Mouse (Mus musculus) spleen, adult 18-20 months (tissue): ENCODE measurements at regions not wholly inside any gene's neighbourhood (a gene's known extent, or its start where the extent isn't known, plus 50 kb on each side); places are given as distances from the start of the nearest gene placed in this dataset.

ENCODE experiments used
- DNase-seq, 2 experiments: peaks; one replicate each; pipeline ENCODE4 v3.0.0; 2022; ENCODE audit warnings: mixed read lengths in 2 of 2

DNA sequence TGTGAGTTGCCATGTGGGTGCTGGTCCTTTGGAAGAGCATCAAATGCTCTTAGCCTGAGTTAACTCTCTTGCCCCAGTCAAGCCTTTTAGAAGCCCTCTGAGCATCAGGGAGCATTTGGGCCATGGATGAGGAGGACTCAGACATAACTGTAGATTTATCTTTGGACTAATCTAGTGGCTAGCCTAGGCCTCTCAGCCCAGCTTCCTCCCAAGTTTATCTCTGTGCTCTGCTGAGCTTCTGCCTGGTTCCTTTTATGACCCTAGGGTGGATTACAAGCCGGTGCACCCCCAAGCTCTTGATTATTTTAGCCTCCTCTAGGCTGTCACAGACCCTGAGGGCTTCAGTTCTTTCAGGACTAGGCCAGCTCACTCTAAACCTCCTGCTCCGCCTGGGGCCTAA is 102.6 kb upstream of the Vps8 start:
- no peak for DNase-seq

DNA sequence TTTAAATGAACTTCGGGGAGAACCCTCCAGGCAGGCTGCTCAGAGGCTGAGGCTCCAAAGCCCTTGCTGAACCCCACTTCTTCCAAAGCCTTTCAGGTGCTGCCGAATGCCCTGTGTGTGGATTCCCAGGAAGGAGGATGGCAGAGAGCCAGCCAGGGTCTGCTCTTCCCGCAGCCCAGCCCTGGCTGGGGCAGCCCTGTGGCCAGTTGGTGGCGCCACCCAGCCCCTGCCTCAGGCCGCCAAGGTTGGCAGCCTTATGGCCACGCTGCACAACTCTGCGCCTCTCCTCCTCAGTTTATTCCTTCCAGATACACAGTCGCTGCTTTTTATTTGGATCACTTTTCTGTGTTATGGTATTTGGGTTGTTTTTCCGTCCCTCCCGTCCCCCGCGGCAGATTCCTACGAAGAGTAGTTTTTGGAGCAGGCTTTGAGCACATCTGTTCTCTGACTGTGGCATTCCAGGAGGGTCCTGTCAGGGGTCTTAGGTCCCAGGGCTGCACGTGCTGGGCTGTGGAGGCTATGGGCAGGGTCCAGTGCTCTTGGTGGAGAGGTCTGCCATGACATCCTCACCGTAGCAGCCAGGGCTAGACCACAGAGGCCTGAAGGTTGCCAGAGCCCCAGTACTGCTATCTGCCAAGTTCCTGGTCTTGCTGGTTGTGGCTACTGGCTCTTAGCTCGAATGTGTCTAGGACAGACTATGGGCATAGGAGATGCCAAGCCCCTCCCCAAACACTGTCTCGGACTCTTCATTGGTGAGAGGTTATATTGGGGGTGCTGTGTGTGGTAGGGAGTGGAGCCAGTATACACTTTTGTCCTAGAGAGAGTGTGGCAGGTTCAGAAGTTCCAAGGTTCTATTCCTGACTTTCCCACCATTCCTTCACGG is 101.5 kb upstream of the Vps8 start:
- no peak for DNase-seq

DNA sequence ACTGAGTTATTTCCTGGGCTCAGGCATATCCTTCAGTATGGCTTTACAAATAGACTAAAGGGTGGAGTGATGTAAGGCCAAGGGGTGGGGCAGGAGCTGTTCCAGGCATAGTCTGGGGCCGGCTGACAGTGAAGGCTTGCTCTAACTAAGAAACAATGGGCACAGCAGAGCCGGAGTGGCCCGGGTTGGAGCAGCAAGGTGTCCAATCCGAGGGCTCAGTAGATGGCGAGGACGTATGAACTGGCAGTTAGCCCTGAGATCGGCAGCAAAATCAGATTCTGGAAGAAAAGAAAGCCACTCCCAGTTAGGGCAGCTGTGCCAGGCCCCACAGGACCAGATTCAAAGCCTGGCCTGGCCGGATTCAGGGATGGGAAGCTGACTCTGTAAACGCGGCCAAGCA is 100.5 kb upstream of the Vps8 start:
- DNase-seq: no peak

DNA sequence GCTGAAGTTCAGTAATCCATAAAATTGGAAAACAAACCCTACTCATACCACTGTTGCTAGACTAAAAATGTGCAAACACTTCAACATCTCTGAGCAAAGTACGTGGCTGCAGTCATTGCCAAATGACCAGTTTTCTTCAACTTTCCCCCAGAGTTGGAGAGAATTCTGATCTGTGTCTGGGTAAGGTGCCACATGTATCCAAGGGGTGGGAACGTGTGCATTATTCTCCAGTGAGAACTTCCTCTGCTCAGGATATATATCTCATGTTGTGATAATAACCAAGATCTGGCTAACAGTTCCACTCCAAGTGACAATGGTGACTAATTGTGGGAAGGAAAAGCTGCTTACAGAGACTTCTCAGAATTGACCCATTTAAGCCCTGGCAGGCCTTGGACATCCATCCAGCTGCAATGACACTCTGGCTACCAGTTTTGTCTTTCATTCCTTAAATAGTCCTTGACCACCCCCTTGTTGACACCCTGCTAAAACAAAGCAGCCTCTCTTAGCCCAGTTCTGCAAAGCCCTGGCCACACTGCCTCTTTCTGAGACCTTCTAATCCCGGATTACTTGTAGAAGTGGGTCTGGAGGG is 99.4 kb upstream of the Vps8 start:
- DNase-seq: no peak

DNA sequence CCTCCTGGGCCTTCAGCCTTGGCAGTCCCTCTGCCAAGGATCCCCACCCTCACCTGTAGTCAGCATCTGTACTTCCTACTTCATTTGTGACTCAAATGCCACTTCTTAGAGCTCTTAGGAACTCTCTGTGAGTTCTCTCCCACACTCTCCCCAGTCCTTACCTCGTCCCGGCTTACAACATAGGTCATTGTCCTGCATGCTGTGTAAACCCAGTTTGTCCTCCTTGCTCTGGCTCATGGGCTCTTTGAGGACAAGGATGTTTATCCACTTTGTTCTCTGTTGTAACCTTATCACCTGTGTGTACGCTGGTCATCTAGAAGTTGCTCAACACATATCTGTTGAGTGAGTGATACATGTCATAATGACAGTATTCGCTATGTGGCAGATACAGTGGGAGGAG is 94.9 kb upstream of the Vps8 start:
- no peak for DNase-seq

DNA sequence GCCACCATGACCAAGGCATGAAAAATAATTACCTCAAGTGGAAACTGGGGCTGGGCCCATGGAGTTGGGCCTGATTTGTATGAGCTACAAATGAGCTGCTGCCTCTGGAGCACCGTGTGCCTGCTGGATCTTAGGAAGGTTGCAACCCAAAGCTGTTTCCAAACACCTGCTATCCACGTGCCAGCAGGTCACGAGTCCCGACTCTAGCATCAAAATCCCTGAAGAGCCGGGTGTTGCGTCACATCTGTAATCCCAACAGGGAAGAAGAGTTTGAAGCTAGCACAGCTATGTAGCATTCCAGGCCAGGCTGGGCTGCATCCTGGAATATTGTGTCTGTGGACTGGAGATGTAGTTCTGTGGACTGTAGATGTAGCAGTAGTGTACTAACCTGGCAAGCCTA is 93.7 kb upstream of the Vps8 start:
- no peak for DNase-seq

DNA sequence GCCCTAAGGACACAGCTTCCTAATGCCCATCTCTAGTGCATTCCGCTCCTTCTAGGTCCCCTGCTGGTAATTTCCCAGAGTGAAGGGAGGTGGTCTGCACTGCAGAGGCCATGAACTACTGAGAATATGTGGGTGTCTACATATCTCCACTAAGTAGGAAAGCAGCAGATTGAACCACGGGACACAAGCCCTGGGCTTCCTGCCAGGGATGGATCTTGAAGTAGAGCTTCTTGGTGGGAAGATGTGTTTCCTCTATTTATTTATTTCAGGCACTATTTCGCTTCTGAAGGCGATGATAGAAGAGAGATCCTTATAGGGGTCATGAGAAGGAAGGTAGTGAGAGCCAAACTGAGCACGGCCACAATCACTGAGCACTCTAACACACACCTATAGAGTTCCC is 91.7 kb upstream of the Vps8 start:
- DNase-seq: no peak

DNA sequence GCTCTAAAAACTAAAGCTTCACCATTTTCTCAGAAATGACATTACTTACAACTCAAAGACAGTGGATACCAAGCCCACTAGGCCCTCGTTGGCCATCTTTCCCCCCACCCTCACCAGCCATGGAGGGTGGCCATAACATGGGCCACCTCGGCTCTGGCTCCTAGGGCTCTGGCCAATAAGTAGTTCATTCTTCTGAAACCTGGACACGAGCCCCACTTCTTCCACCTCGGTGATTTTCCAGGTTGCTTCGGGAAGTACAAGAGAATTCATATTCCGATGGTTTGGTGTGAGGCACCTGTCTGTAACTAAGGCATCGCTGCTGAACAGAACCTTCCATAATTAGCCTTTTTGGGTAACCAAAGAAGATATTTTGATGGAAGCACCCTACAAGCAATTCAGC is 90.5 kb upstream of the Vps8 start:
- peak in 1 of 2 experiments; percentile 4 for DNase-seq

DNA sequence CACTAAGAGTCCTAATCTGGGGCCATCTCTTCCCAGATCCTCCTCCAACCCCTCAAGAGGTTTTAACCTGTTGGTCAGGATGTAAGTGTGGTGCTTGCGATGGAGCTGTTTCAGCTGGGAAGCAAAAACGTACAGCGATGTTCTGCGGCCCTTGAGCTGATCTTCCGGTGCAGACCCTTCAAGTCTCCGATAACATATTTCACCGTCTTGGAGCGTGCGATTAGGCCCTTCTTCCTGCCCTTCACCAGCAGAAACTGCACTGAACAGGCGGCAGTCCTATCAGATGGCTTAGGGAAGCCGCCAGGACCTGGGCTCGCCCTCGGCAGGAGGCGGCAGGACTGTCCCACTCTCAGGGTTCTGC is 90.1 kb upstream of the Vps8 start:
- DNase-seq: no peak

DNA sequence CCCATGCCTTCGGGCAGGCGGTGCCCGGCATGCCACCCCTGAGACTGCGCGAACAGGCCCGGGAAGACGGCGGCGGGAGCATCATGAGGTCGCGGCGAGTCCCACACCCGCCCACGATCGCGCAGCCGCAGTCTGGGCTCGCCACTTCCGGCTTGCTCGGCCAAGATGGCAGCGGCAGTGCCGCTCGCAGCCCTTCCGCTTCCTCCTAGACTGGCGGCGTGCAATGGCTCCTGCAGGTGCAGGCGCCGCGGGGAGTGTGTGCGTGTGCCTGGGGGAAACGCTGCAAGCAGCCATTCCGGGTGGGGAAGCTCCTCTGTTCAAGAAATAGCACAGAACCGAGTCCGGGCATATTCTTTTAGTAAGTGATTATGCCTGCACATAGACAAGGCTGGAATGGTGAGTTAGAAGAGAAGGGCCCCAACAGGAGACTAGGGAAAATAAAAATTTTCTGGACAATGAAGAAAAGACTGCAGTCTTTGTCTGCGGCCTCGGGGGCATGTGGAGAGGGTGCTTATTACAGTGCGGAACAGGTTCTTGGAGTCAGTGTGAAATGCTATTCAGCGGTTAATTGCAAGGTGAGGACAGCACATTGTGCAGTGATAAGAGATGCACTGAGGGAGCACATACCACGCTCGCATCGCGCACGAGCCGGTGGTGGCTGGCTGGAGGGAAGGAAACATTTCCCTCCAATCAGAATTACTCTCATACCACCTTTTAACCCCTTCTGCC is 89.5 kb upstream of the Vps8 start:
- peak; percentile 85 to 92 for DNase-seq

DNA sequence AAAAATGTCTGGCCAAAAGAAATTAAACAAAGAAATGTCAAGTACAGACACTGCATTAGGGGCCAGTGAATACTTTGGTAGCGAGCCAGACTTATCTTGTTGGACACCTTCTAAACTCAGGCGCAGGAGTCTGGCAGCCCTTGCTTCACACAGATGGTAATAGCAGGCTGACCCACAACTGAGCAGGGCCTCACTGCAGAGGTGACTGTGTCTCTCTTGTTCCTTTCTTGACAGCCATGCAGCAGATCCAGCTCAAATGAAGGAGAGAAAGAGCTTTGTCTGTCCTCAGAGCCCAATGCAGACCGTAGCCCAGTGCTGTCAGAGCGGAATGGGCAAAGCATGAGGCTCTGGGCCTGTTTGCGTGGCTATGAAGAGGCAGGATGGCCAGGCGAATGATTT is 83.9 kb upstream of the Vps8 start:
- DNase-seq: no peak

DNA sequence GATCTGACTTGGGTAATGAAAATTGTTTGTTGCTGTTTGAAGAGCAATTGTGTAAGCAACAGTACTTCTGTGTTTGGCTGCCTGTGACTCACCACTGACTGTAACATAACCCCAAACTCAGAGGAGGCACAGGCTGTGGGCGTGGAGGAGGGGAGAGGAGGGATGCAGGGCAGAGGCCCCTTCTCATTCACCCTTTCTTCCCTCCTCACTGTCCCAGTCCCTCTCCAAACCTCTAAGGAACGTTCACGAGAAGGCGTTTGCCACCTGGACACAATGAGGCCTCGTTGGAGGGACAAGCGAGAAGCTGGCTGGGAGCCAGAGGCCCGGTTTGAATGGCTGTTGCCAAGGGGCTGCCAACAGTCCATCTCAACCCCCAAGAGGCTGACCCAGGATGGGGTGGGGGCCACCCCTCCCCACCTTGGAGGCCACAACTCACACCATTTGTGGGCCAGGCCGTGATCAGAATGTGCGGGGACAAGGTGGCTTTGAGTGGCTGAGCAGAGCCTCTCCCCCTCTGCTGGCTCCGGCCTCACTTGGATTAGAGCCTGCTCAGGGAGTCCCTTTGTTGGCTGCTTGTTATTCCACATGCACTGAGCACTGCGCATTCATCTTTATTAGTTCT is 83.3 kb upstream of the Vps8 start:
- DNase-seq: peak in 1 of 2 experiments; percentile 4

DNA sequence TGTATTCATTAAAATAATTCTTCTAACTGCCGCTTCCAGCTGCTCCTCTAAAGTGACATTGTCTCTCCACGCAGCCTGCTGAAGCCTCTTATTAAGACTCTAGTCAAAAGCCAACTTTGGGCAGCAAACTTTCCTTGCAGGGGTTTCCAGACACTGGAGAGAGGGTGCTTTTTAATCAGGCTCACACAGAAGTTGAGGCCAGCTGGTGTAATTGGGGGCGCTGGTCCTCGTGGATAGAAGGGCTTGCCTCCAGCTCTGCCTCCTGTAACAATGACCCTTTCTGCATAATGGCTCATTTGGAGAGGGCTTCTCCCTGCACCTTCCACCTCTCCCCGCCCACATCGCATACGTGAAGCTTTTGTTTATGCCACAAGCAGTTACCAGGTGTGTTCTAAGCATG is 82.8 kb upstream of the Vps8 start:
- no peak for DNase-seq

DNA sequence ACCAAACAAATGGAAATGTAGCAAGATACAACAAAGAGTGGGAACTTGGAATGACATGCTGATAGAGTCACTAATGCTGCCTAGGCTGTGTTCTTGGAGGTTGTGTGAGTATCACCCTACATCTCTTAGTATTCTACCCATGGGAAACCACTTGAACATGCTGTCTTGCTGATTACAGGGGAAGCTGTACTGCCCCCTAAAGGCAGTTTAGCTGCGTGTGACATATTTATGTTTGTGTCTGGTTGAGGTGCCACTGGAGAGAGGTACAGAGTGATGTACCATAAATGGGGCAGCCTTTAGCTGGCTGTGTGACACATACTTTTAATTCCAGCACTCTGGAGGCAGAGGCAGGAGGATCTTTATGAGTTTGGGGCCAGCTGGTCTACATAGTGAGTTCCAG is 73.0 kb upstream of the Vps8 start:
- DNase-seq: no peak

DNA sequence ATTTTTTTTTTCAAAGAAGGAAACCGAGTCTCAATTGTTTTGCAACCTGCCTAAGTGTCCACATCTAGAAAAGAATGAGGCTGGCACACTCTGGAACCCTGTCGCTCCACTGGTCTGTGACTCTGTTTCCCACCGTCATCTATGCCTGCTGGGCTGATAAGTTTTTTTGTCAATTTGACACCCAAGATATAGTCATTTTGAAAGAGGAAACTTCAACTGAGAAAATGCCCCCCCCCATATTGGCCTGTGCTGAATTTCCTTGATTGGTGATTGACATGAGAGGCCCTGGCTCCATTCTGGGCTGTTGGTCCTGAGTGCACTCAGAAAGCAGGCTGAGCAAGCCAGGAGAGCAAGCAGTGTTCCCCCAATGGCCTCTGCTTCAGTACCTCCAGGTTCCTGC is 71.6 kb upstream of the Vps8 start:
- no peak for DNase-seq

DNA sequence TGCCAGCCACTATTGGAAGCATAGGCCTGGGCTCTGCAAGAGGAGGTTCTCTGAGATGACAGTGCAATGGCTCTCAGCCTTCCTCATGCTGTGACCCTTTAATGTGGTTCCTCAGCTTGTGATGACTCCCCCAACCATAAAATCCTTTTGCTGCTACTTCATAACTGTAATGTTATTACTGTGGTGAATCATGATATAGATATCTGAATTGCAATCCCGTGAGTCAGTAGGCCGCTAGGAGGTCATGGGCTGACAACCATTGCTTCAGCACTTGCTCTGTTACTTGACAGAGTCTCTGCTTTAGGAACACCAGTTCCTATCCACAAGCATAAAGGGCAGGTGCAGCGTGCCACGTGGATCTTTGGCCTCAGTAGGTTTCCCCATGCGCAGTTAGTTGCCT is 69.8 kb upstream of the Vps8 start:
- DNase-seq: no peak

DNA sequence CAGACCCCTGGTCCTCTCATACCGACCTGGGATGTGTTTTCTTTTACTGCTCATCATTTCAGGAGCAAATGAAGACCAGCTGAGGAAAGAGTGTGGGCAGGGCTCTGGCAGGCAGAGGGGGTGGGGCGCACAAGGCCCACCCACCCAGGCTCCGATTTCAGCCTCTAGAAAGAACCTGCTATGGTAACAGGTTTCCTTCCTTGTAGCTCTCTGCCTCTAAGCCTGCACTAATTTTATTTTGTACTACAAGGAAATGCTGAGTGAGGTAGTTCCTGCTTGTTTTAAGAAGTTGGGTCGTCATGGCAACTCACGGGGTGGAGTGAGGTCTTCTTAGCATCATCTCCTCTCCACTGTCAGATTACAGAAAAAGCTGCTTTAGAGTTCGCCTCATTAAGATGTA is 69.4 kb upstream of the Vps8 start:
- DNase-seq: no peak

DNA sequence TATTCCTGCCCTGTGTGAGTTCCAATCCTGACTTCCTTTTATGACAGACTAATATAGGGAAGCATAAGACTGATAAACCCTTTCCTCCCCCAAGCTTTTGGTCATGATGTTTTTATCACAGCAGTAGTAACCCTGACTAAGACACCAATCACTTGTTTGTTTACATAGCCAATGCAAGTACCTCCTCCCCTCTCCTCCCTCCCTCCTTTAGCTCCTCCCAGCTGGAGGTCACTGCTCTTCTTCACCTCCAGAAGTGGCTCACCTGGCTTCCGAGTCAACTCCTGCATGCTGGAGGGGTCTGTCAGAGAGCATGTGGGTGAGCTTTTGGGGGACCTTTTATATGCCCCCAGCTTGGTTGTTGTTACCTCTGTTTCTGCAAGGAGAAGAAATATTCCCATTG is 67.3 kb upstream of the Vps8 start:
- no peak for DNase-seq

DNA sequence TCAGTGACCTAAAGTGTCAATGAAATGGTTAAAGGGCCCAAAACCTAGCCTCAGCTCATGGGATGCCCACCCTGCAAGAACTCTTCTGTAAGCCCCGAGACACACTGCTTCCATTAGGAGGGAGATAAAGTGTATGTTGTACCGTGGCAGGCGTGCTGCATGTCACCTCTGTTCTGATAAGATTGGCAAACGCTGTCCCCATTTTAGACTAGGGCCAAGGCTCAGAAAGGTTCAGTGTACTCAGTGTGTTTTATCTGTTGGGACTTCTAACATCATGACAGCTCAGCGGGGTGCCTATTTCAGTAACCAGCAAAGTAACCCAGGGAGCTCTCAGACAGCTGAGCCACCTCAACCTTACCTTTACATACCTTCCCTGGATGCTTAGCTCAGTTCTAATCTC is 65.5 kb upstream of the Vps8 start:
- no peak for DNase-seq

DNA sequence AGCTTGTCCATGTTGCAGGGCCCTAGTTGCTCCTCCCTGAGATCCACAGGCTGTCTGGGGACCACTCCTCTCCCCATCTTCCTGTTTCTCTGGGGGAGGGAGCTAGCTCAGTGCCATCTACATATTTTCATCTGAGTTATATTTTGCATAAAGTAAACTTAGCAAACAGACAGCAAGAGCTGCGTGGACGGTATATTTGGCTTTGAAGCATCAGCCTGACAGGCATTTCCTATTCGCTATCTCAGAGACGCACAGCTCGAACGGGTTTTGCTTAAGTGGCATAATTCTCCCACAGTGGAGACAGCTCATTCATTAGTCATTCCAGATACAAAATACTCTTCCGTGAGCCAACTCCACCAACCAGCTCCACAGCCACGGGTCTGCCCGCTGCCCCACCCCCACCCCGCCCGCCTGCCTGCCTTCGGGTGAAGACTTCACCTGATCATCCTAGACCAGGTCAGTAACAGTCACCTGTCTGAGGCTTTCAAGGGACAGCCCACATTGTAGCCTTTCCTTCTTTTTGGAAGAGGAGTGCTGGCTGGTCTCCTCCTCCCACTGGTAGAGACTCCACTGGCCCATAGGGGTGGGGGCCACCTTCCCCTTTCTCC is 64.5 kb upstream of the Vps8 start:
- no peak for DNase-seq

DNA sequence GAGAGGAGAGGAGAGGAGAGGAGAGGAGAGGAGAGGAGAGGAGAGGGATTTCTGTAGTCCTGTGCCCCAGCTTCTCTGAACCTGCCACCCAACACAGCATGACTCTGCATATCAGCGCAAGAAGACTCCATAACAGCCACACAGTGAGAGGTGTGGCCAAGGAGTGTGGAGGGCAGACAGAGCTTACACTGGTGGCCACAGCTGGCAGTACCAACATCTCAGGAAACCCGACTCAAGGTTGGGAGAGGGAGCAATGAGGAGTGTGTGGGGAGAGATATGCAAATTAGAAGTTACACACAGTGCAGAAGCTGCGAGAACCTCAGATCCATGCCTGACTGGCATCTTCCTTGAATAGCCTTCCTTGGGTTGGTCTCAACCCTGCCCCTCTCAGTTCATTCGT is 63.5 kb upstream of the Vps8 start:
- DNase-seq: no peak

DNA sequence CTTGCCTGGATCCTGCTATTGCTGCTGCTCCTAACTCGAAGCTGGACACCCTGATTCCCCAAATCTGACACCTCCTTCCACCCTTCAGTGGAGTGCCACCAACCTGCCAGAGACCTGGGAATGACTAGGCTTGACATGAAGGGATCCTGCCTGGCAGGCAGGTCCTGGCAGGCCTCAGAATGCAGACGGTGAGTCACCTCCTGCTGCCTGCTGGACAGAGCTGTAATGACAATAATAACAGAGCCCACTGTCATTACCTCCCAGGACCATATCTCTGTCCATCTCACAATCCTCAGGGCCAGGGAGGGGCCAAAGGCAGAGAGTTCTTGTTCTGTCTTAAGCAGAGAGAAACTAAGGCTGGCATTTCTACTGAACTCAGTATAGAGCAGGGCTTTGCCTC is 61.5 kb upstream of the Vps8 start:
- no peak for DNase-seq

DNA sequence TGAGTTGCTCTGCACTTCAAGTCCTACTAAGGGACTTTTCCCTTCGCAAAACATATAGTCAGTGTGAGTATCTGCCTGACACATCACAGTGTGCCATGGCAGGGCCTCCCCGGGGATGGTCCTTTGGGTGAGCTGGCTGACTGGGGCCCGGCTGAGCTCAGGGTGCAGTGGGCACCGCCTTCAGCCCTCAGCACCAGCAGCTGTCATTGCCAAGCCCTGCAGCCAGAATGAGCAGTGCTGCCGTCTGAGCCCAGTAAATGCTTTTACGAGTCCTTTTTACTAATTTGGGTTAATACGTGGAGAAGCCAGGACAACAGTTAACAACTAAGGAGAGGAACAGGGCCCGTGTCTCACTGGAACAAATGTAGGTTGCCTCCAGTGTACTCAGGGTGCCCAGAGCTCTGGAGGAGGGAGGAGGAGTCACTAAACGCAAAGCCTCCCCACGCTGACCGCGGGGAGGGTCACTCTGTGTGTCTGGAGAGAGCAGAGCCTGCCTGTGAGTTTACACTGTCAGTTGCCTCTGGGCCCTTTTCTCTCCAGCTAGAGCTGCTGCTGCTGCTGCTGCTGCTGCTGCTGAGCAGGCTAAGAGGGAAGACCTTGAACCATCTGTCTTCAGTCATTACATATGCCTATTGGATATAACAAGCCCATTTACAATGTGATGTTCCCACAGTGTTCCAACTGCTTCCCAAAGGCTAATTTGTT is 60.1 kb upstream of the Vps8 start:
- no peak for DNase-seq
